Mouse (Mus musculus): Measurements from ENCODE around the gene Slc2a6. TPM values are rescaled to one million over a fixed set of nuclear protein-coding genes. Genes with fewer than 3 reads are reported as not detected.
A peak's percentile ranks its signal among the peaks of the same experiment; 100 is the strongest.

Gene Slc2a6
- total RNA-seq (2021), result 0.63 and 1.7 TPM in 2 replicates
- long read RNA-seq, experiment 1, partial matches to known transcripts, result 0 of 3 reads
- long read RNA-seq, experiment 1, other reads (novel, unspliced or antisense), result 0 of 3 reads
- long read RNA-seq, experiment 2, partial matches to known transcripts, result 0 of 1 reads
- long read RNA-seq, experiment 2, other reads (novel, unspliced or antisense), result 1 of 1 reads

GRCm38 (mm10) chr2:27027618-27028436, at the start of gene Slc2a6:
Slc2a6 (minus strand) TSS chr2:27027998.
- DNase-seq, result peak; percentile 93

DNA sequence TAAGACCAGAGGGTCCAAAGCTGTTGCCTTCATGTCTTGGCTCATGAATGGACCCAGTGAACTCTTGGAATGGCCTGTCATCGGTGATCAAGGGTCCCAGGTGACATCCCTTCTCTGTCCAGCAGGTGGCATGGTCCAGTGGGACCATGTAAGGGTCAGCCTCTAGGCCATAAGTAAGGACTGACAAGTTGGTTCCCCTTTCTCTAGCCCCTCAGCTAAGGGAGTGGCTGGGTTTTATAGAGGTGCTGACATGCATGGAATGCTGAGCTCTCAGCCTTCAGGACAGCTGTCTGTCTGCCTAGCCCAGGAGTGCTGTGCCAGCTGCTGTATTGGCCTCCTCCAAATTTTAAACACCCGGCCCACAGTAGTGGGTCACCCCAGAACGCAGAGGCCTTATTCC, 47.7 kb upstream of the Slc2a6 start:
- peak; percentile 66 for DNase-seq

DNA sequence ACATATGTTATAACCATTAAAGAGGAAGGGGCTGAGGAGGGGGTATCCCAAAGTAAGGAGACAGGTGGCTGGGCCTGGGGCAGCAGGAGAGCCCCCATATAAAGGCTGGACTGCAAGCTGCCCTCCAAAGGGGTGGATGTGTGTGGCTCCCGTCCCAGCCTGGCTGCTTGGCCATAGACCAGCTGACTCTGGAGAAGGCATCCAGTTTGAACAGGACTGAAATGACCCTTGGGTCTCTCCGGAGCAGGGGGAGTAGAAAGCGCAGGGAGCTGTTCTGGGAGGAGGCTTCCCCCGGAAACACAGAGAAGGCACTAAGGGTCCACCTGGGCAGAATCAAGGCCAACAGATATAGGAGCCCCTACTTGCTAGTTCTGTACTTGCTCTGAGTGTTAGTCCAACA, 47.0 kb upstream of the Slc2a6 start:
- DNase-seq, result peak; percentile 52

- no peak for DNase-seq
Observed at GRCm38 (mm10) chr2:27073407-27073806, 45.6 kb upstream of the Slc2a6 start.

DNA sequence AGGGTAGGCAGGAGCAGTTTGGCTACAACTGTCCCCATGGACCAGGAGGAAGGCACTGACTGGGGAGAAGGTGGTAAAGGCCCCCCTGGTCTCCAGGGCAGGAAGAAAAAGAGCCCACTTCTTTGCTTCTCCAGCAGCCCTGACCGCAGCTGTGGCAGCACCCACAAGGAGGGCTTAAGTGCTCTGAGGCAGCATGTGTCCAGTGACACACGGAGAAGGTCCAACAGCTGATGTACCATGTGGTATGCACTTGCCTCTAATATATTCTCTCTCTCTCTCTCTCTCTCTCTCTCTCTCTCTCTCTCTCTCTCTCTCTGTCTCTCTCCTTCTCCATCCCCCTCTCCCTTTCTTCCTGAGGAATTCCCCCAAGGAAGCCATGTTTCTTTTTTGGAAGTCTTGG, 44.2 kb upstream of the Slc2a6 start, which contains the start of gene Mymk:
Mymk (minus strand) TSS at position 202 of the 400 bp plus-strand sequence.
- no peak for DNase-seq

GRCm38 (mm10) chr2:27071137-27071536, 43.3 kb upstream of the Slc2a6 start:
- DNase-seq, result peak; percentile 88

- no peak for DNase-seq
Observed at GRCm38 (mm10) chr2:27070247-27070813, 42.5 kb upstream of the Slc2a6 start.

- no peak for DNase-seq
Observed at GRCm38 (mm10) chr2:27069646-27070045, 41.8 kb upstream of the Slc2a6 start.

- no peak for DNase-seq
Observed at GRCm38 (mm10) chr2:27067996-27068395, 40.2 kb upstream of the Slc2a6 start.

DNA sequence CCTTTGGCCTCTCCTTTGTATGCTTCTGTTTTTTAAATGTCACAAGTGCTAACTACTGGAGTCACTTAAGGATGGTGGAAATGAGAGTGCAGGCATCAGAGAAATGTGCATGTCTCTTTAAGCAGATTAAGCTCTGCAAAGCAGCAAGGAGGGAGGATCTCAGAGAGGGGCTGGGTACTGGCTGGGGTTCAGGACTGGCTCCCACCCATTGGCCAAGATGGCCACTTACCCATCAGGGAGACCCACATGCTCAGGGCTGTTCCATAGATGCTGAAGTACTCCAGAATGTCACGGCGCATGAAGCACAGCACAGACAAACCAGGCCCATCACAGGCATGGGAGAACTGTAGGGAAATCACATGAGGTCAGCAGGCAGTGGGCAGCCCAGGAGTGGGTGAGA, 39.3 kb upstream of the Slc2a6 start:
- no peak for DNase-seq

DNA sequence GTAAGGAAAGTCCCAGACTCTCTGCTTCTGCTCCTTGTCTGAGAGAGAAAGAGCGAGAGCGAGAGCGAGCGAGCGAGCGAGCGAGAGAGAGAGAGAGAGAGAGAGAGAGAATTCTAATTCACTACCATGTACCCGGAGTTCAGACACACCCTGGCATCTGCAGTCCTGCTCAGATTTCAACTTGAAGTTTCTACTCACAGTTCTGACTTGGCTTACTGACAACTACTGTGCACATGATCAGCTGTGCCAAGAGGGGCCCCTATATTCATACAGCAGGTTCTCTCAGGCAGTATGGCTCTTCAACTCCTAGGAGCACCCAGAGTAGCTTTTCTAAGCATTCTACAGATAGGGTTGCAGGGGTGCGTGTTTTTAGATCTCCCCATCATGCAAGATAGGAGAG, 31.4 kb upstream of the Slc2a6 start:
- no peak for DNase-seq

- DNase-seq, result no peak
Observed at GRCm38 (mm10) chr2:27058751-27059150, 31.0 kb upstream of the Slc2a6 start.

- no peak for DNase-seq
Observed at GRCm38 (mm10) chr2:27058251-27058650, 30.5 kb upstream of the Slc2a6 start.

DNA sequence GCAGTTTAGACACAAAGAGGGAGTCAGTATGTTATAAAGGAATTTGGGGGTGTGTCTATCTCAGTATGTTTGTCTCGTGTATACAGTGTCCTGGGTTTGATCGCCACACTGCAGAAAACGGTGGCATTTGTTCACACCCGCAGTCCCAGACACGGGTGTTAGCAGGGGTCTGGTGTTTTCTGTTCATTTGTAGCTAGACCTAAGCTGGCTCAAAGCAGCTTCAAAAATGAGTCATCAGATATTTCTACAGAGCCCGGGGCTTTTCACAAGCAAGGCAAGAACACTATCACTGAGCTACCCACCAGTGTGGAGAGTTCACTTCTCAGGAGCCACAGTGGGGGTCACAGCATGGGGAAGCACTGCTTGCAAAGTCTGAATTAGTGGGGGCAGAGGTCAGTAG, 21.6 kb upstream of the Slc2a6 start:
- no peak for DNase-seq

- DNase-seq, result peak; percentile 66
Observed at GRCm38 (mm10) chr2:27045979-27046770, 18.4 kb upstream of the Slc2a6 start.

GRCm38 (mm10) chr2:27044641-27045040, 16.8 kb upstream of the Slc2a6 start:
- no peak for DNase-seq

DNA sequence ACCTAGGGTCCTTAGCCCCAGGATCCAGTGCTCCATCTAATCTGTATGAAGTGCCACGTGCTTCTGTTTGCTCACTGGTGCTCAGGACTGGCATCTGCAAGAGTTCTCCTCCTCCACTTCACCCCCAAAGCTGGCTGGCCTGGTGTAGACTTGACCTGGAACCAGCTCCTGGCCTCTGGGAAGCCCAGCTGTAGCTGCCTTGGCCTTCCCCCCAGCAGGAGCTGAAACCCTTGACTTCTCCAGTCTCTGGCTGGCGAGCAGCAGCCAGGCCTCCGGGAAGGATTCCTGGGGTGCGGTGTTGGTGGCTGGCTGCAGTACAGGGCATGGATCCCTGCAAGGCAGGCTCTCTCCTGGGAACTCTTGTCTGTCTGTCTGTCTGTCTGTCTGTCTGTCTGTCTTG, 16.4 kb upstream of the Slc2a6 start:
- DNase-seq, result no peak

DNA sequence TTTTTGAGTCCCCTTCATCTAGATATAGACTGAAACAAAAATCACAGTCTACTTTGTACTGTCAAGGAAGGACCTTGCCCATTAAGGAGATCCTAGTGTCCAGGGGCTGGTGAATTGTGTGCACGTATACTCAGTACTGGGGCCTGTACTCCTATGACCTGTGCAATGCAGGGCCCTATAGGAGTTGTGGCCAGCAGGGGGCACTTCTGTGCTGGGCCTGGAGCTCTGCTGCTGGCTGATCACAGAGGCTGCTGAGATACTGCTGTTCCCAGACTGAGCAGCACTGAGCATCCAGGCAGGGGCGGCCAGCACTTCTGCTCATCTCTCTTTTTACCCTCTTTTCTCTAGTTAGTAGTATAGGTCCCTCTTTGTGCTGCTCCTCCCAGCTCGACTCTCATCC, 15.7 kb upstream of the Slc2a6 start:
- peak; percentile 90 for DNase-seq

DNA sequence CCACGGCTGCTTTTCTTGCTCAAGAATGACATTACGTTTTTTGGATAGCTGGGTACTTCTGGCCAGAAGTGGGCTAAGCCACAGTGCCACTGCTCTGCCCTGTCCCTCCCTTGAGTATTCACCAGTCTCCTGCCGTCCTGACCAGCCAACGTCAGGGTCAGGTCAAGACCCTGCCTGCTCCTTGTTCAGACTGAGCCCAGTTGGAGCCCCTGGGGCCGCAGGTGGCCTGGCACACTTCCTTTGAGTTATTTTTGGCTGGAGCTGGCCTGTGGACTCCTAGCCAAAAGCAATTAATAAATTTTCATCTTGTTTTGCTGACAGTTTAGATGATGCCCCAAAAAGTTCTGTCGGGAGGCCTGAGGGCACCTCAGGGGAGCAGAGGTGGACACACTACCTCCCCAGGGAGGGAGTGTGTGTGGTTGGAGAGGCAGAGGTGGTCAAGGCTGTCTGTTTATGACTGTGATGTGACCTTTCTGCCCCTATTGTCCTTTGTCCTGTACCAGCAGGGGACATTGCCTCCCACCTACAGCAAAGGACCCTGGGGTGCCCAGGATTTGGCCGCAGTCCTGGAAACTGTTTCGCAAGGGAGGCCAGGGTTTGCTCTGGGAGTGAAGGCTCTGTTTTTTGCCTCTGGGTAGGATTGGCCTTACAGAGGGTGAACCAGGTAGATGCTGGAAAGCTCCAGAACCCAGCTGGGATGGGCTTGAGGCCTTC, 14.5 kb upstream of the Slc2a6 start:
- DNase-seq, result peak; percentile 73

GRCm38 (mm10) chr2:27039286-27039685, 11.5 kb upstream of the Slc2a6 start:
- DNase-seq, result peak; percentile 51

- DNase-seq, result peak; percentile 82
Observed at GRCm38 (mm10) chr2:27038596-27038995, 10.8 kb upstream of the Slc2a6 start.

DNA sequence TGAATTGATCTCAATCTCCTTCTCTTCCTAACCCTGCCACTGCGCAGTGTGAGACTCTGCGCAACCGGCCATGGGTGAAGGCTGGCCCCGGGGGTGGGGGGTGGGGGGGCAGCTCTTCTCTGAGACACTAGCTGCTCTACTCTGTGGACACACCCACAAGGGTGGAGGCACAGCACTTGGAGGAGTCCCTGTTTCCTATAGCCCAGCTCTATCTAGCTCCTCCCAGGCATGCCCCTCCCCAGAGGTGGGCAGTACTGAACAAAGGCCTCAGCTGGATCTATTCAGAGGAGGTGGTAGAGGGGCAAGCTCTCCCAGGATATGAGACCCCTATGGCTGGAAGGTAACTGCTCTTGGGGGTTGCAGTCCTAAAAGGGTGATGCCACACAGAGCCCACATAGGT, 9.2 kb upstream of the Slc2a6 start:
- DNase-seq, result no peak

All from adrenal gland, postnatal 14 days (tissue).